In the genomic region with DNA sequence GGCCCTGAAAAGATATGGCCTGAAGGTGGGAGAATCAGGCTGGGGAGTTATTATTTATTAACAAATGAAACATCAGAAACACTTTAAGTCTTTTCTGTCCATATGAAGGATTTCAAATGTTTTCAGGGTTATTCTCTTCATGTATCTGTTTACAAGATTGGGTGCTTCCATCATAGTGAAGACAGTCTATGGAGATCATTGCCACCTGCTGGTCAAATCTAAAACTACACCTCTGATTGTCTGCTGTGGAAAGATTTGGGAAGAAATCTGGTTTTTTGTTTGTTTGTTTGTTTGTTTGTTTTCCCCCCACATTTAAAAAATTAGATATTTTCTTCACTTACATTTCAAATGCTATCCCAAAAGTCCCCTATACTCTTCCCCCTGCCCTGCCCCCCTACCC, we compare ENCODE assay signal across 8 mouse cellular contexts. TPM values are rescaled to one million over a fixed set of nuclear protein-coding genes. Genes with fewer than 3 reads are reported as not detected.
DNase-seq lines count a peak whose midpoint lies in the region; TF ChIP-seq lines count a peak whose summit lies in the region.

No protein-coding gene starts in this region.

- no peak for DNase-seq in gastrocnemius, adult 2 months
- DNase-seq in gastrocnemius, postnatal 25 days: no peak
- peak; percentile 20 for DNase-seq in right cerebral cortex, adult 18-20 months
- DNase-seq in right cerebral cortex, postnatal 36 days (ENCODE audit: low spot score in 2 of 2): no peak
- DNase-seq in c-Kit-positive CD71-negative TER-119-negative erythroid progenitor cells, embryonic 14.5 days (ENCODE audit: low read depth): peak; percentile 20
- peak; percentile 41 for DNase-seq in kidney, postnatal 14 days
- peak; percentile 25 for DNase-seq in mesoderm, embryonic 11.5 days (ENCODE audit: low read depth, low spot score)
- DNase-seq in urinary bladder, adult 18-20 months (ENCODE audit: low spot score in 2 of 2): no peak

- H3K27ac ChIP-seq in gastrocnemius, adult 2 months: no peak overlapping the region

- peak; percentile 69 for TF ChIP-seq CTCF in gastrocnemius, adult 2 months (IDR thresholded peaks at IDR 0.05)

- intact Hi-C loops in gastrocnemius, adult 2 months (cut with DNase I): no loop called here

- no peak overlapping the region for H3K4me3 ChIP-seq in gastrocnemius, adult 2 months

RNA-seq across cellular contexts. Expression of gene Nxf2, which starts 39.5 kb away (rescaled TPM):
- not detected for total RNA-seq in gastrocnemius, adult 2 months (2021)
- total RNA-seq in gastrocnemius, postnatal 25 days (2021): not detected

Comparison
In these comparisons a context has a peak if more than half of its experiments do, and no peak if none do; other contexts are left out.
1. DNase-seq: peak in right cerebral cortex, adult 18-20 months (single experiment), c-Kit-positive CD71-negative TER-119-negative erythroid progenitor cells, embryonic 14.5 days (single experiment), kidney, postnatal 14 days (single experiment) and mesoderm, embryonic 11.5 days (single experiment); none in gastrocnemius, adult 2 months (single experiment), gastrocnemius, postnatal 25 days (single experiment), right cerebral cortex, postnatal 36 days (0 of 2) and urinary bladder, adult 18-20 months (0 of 2).